Mouse (Mus musculus) kidney, postnatal 36 days (tissue): ENCODE data around the gene Prkcq.

Experiments
- DNase-seq, 2 experiments: peaks; one replicate each; pipeline ENCODE4 v3.0.0; 2021 to 2022; ENCODE audit warnings: mixed read lengths in 2 of 2

Prkcq gene

GRCm38 (mm10) chr2:11225485-11225876 lies 53.6 kb downstream of the Prkcq start:
- no peak for DNase-seq

- no peak for DNase-seq
Measured at GRCm38 (mm10) chr2:11226555-11226954, 54.6 kb downstream of the Prkcq start.

DNA sequence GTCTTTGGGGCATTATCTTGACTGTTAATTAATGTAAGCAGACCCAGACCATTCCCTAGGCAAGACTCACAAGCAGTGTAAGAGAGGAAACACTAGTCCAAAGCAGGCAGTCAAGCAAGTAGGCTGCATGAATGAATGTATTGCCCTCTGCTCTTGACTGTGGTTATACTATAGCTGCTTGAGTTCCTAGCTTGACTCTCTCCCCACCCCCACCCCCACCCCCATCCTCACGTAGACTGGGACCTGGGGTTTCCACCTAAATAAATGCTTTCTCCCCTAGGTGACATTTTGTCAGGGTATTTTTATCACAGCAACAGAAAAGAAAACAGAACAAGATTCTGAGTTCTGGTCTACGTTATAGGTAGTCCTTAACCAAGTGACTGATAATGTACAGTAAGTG lies 57.2 kb downstream of the Prkcq start:
- DNase-seq = no peak

DNA sequence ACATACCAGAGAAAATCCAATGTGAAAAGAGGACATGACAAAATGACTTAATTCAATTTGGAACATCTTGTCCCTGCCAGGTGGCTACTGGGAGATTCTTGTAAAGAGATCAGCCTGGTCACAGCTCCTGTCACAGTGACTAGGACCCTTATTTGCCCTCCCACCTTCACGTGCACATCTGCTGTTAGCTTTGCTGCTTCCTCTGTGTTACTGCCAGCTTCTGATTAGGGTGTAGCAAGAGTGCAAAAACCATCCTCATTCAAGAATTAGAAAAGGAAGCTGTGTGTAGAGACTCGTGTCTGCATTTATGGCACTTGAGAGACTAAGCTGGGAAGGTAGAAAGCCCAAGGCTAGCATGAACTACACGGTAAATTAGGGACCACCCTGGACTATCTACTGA lies 59.2 kb downstream of the Prkcq start:
- no peak for DNase-seq

DNA sequence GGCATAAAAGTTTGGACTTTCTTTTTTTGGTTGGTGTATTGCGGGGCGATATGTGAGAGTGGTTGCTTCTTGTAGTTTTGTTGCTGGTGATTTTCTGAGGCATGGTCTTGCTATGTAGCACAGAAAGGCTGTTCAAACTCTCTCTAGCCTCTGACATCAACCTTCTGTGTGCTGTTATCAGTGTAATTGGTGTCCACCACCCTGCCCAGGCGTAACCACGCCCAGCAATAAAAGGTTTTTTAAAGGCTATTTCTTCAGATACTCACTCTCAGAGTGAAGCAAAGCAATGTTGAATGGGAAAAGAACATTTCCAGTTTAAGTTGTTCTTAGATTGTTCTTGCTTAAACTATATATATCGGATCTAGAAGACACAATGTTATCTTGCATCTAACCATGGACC lies 60.1 kb downstream of the Prkcq start:
- DNase-seq = no peak

DNA sequence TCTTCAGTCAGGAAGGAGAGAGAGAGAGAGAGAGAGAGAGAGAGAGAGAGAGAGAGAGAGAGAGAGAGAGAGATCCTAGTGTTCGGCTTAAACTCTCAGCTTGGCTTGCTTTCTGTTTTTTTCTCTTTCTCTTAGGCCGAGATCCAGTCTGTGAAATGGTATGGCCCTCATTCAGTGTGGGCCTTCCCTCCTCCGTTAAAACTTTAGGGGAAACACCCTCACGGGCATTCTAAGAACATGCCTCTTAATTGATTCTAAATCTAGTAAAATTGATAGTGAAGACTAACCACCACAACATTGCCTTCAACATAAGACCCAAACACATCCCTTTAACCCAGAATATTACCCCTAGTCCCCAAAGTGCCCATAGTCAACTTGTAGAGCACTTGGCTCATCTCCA lies 66.3 kb downstream of the Prkcq start:
- DNase-seq = no peak

GRCm38 (mm10) chr2:11239523-11239922 lies 67.6 kb downstream of the Prkcq start:
- DNase-seq = peak; percentile 13 to 23

GRCm38 (mm10) chr2:11245926-11246325 lies 74.0 kb downstream of the Prkcq start:
- DNase-seq = no peak

GRCm38 (mm10) chr2:11253945-11254344 lies 82.0 kb downstream of the Prkcq start:
- DNase-seq = peak; percentile 58 to 83

GRCm38 (mm10) chr2:11254446-11254845 lies 82.5 kb downstream of the Prkcq start:
- no peak for DNase-seq

GRCm38 (mm10) chr2:11257260-11257850 lies 85.4 kb downstream of the Prkcq start:
- DNase-seq = peak; percentile 55 to 76

GRCm38 (mm10) chr2:11258181-11258580 lies 86.3 kb downstream of the Prkcq start:
- no peak for DNase-seq

DNA sequence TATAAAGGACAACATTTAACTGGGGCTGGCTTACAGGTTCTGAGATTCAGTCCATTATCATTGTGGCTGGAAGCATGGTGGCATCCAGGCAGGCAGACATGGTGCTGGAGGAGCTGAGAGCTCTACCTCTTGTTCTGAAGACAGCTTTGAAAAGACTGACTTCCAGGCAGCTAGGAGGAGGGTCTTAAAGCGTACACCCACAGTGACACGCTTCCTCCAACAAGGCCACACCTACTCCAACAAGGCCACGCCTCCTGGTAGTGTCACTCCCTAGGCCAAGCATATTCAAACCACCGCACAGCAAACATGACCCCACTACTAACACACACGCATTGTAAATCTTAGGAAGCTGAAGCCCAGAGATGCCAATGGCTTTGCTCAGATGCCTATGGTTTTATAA lies 87.5 kb downstream of the Prkcq start:
- no peak for DNase-seq

- DNase-seq = peak; percentile 51 to 64
Measured at GRCm38 (mm10) chr2:11264836-11265235, 92.9 kb downstream of the Prkcq start.

DNA sequence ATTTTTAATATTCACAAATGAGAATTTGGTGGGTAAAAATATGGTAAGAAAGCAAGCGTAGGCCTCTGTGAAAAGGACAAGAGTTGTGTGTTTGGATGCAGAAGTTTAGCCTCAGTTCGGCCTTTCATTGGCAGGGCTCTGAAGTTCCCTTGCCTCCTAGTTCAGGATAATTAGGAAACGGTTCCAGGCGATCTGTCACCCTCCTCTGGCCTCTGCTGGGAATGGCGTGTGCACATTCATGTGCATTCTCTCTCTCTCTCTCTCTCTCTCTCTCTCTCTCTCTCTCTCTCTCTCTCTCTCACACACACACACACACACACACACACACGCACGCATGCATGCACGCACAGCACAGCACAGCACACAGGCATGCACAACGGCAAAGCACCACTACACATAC lies 93.5 kb downstream of the Prkcq start:
- DNase-seq = peak; percentile 35 to 47

DNA sequence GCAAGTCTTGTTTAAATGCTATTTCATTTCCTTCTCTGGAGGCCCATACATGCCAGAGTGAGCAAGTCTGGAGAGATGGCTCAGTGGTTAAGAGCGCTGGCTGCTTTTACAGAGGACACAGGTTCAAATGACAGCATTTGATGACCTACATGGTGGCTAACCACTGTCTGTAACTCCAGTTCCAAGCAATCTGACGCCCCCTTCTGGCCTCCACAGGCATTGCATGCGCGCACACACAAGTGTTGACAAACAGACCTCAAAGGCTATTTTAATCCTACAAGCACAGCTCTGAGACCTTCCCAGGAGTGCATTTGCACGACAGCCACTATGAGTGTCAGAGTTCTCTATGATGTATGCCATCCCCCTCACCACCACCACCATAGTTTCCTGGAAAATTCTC lies 94.4 kb downstream of the Prkcq start:
- DNase-seq = peak; percentile 13 to 58

- no peak for DNase-seq
Measured at GRCm38 (mm10) chr2:11278965-11279364, 107.1 kb downstream of the Prkcq start.

- no peak for DNase-seq
Measured at GRCm38 (mm10) chr2:11280247-11280646, 108.3 kb downstream of the Prkcq start.

- no peak for DNase-seq
Measured at GRCm38 (mm10) chr2:11287834-11288530, 116.1 kb downstream of the Prkcq start.

GRCm38 (mm10) chr2:11288531-11288846 lies 116.6 kb downstream of the Prkcq start:
- peak; percentile 79 to 91 for DNase-seq

GRCm38 (mm10) chr2:11290931-11291330 lies 119.0 kb downstream of the Prkcq start:
- DNase-seq = no peak

- DNase-seq = no peak
Measured at GRCm38 (mm10) chr2:11291570-11292405, 119.9 kb downstream of the Prkcq start.

DNA sequence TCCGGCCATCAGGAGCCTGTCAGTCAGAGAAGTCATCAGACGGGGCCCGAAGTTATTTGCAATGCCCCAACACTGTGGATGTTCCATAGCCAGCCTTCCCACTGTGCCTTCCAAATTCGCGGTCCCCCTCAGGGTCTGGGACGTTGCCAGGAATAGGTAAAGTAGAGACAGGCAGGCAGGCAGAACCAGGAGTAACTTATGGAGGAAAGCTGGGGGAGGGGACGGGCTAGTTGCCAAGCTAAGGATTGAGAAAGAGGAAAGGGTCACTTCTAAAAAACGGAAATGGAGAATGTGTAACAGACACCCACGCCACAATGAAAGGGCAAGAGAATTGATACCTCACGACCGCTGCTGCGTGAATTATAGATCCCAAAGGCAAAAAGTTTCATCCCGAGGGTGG lies 121.2 kb downstream of the Prkcq start:
- DNase-seq = no peak

- DNase-seq = no peak
Measured at GRCm38 (mm10) chr2:11294643-11295191, 122.8 kb downstream of the Prkcq start.
